8 mouse cellular contexts compared by ENCODE assay signal in genomic region chr5:142906532-142907047, GRCm38 (mm10). TPM values are rescaled to one million over a fixed set of nuclear protein-coding genes. Genes with fewer than 3 reads are reported as not detected.
A peak's percentile ranks its signal among the peaks of the same experiment; 100 is the strongest.
DNase-seq lines count a peak whose midpoint lies in the region; ATAC-seq lines count a peak whose summit lies in the region.

TSS of gene Actb (minus strand) at chr5:142906754.

- no peaks in the 10 kb centered on the region for H3K27me3 ChIP-seq in heart, embryonic 14.5 days (ENCODE audit: control insufficient read depth, insufficient read depth, low read length)
- H3K27me3 ChIP-seq in liver, embryonic 13.5 days: no peaks in the 10 kb centered on the region
- H3K27me3 ChIP-seq in stomach, embryonic 16.5 days (ENCODE audit: control insufficient read depth, insufficient read depth, low read length): no peaks in the 10 kb centered on the region

- WGBS in heart, embryonic 14.5 days: under 1% methylated on average over 41 of the region's 41 CpGs
- WGBS in liver, embryonic 13.5 days (ENCODE audit: insufficient replicate concordance): 2% methylated on average over 41 of the region's 41 CpGs
- WGBS in stomach, embryonic 16.5 days: 1% methylated on average over 41 of the region's 41 CpGs

- peak within 1 kb of the TSS; percentile 88 for H3K4me3 ChIP-seq in brown adipose tissue, adult 24 weeks (ENCODE audit: insufficient read depth, low read depth, low read length)
- peak within 1 kb of the TSS; percentile 77 to 100 for H3K4me3 ChIP-seq in heart, embryonic 14.5 days (ENCODE audit: control insufficient read depth in 1 of 2, insufficient read depth in 1 of 2, low read depth in 1 of 2, low read length in 2 of 2)
- peak within 1 kb of the TSS; percentile 99 for H3K4me3 ChIP-seq in liver, embryonic 13.5 days (replicated peaks)
- peak within 1 kb of the TSS; percentile 86 for H3K4me3 ChIP-seq in stomach, embryonic 16.5 days (replicated peaks; ENCODE audit: low read length)

- peaks cover 41% of the 10 kb centered on the region for H3K36me3 ChIP-seq in heart, embryonic 14.5 days (ENCODE audit: control insufficient read depth, insufficient read depth, low read length)
- H3K36me3 ChIP-seq in liver, embryonic 13.5 days: peaks cover 40% of the 10 kb centered on the region
- H3K36me3 ChIP-seq in stomach, embryonic 16.5 days (ENCODE audit: control insufficient read depth, insufficient read depth, low read length): peaks cover 34% of the 10 kb centered on the region

- peak within 1 kb of the TSS; percentile 91 for H3K4me2 ChIP-seq in heart, embryonic 14.5 days (ENCODE audit: low read length)
- peak within 1 kb of the TSS; percentile 93 for H3K4me2 ChIP-seq in liver, embryonic 13.5 days
- H3K4me2 ChIP-seq in stomach, embryonic 16.5 days (ENCODE audit: low read depth, low read length): peak within 1 kb of the TSS; percentile 85

- peaks cover 29% of the 10 kb centered on the region for H3K4me1 ChIP-seq in brown adipose tissue, adult 24 weeks (ENCODE audit: control insufficient read depth, insufficient read depth, insufficient read length, low read length)
- peaks cover 35 to 47% of the 10 kb centered on the region in 2 experiments for H3K4me1 ChIP-seq in heart, embryonic 14.5 days (ENCODE audit: control insufficient read depth in 2 of 2, insufficient read depth in 2 of 2, low read length in 2 of 2)
- H3K4me1 ChIP-seq in liver, embryonic 13.5 days (replicated peaks): peaks cover 78% of the 10 kb centered on the region
- H3K4me1 ChIP-seq in stomach, embryonic 16.5 days (ENCODE audit: control insufficient read depth, insufficient read depth, low read length): peaks cover 40% of the 10 kb centered on the region

- H3K9ac ChIP-seq in heart, embryonic 14.5 days (ENCODE audit: low read length): peak within 1 kb of the TSS; percentile 100
- peak within 1 kb of the TSS; percentile 100 for H3K9ac ChIP-seq in liver, embryonic 13.5 days
- peak within 1 kb of the TSS; percentile 100 for H3K9ac ChIP-seq in stomach, embryonic 16.5 days (ENCODE audit: low read length)

- peak; percentile 98 for DNase-seq in CD4-positive helper T cell, adult 2 months (ENCODE audit: low read depth, low spot score)
- peak; percentile 77 for DNase-seq in fibroblast of lung, adult 2 months (ENCODE audit: low read depth)
- peak; percentile 98 for DNase-seq in kidney, postnatal 14 days
- peak; percentile 92 for DNase-seq in liver, embryonic 13.5 days
- peak; percentile 98 for DNase-seq in neural tube, embryonic 10.5 days (ENCODE audit: extremely low spot score, low spot score)

- H3K9me3 ChIP-seq in heart, embryonic 14.5 days (ENCODE audit: control insufficient read depth, low read length): no peaks in the 10 kb centered on the region
- no peaks in the 10 kb centered on the region for H3K9me3 ChIP-seq in liver, embryonic 13.5 days (replicated peaks)
- no peaks in the 10 kb centered on the region for H3K9me3 ChIP-seq in stomach, embryonic 16.5 days (replicated peaks; ENCODE audit: control insufficient read depth, low read length)

- peak; percentile 45 for ATAC-seq in heart, embryonic 14.5 days (ENCODE audit: insufficient number of reproducible peaks, insufficient read depth, low FRiP score, low read depth)
- ATAC-seq in liver, embryonic 13.5 days (ENCODE audit: low read depth): peak; percentile 54
- ATAC-seq in stomach, embryonic 16.5 days (ENCODE audit: insufficient read depth, low FRiP score): peak; percentile 78

- peak within 1 kb of the TSS; percentile 100 for H3K27ac ChIP-seq in brown adipose tissue, adult 24 weeks (replicated peaks; ENCODE audit: low read depth, low read length)
- peak within 1 kb of the TSS; percentile 100 for H3K27ac ChIP-seq in heart, embryonic 14.5 days (replicated peaks in 1 of 2; ENCODE audit: control insufficient read depth in 1 of 2, insufficient read depth in 1 of 2, low read depth in 2 of 2, low read length in 2 of 2)
- H3K27ac ChIP-seq in liver, embryonic 13.5 days: peak within 1 kb of the TSS; percentile 100
- H3K27ac ChIP-seq in stomach, embryonic 16.5 days (ENCODE audit: low read length): peak within 1 kb of the TSS; percentile 100

RNA-seq across cellular contexts. Expression of gene Actb, which starts in this region (rescaled TPM):
- polyA plus RNA-seq in brown adipose tissue, adult 24 weeks (2012; ENCODE audit: insufficient read depth, insufficient read length, missing spikeins): 1,228 and 1,297 TPM in 2 replicates
- 5,159 and 5,554 TPM in 2 replicates for polyA plus RNA-seq in heart, embryonic 14.5 days (2014; fragmentation: Nextera tagmentation; extraction: Ambion mirVana)
- 8,250 and 9,425 TPM in 2 replicates for polyA plus RNA-seq in liver, embryonic 13.5 days (2015; fragmentation: Nextera tagmentation; extraction: Ambion mirVana)
- polyA plus RNA-seq in stomach, embryonic 16.5 days (2015; fragmentation: Nextera tagmentation; extraction: Ambion mirVana): 14,659 and 15,131 TPM in 2 replicates

Comparison
In these comparisons a context has a peak if more than half of its experiments do, and no peak if none do; other contexts are left out.
1. Peak in every context shown above with its lines: DNase-seq, ATAC-seq, H3K4me3 ChIP-seq and H3K27ac ChIP-seq.